Mouse (Mus musculus) megakaryocyte, embryonic 14.5 days (primary cell): ENCODE data around the gene Ptger1. TPM values are rescaled to one million over a fixed set of nuclear protein-coding genes. Genes with fewer than 3 reads are reported as not detected.

Experiments used
- H3K27me3 ChIP-seq: replicated peaks from 2 replicates; pipeline ENCODE3; 2012; ENCODE audit warnings: inconsistent platforms
- H3K36me3 ChIP-seq: replicated peaks from 2 replicates; pipeline ENCODE3; 2012; ENCODE audit warnings: low read length, inconsistent platforms, mixed read lengths
- H3K4me1 ChIP-seq: 2 replicates; pipeline ENCODE4 v1.6.1; 2012; ENCODE audit warnings: inconsistent platforms
- H3K4me3 ChIP-seq: replicated peaks from 2 replicates; pipeline ENCODE3; 2012; ENCODE audit warnings: moderate library complexity, mild to moderate bottlenecking, inconsistent platforms
- H3K9me3 ChIP-seq: 2 replicates; pipeline ENCODE4 v1.6.1; 2012; ENCODE audit warnings: inconsistent platforms
- FLI1 ChIP-seq: IDR thresholded peaks from 2 replicates; pipeline ENCODE4 v1.6.1; 2012; ENCODE audit warnings: low read length, inconsistent platforms, mixed read lengths
- GATA1 ChIP-seq: IDR thresholded peaks from 3 replicates; pipeline ENCODE4 v1.6.1; 2012; ENCODE audit warnings: mixed read lengths, low read length, inconsistent platforms, borderline replicate concordance
- polyA plus RNA-seq: library from polyadenylated mRNA; stranded (reverse); fragments of >175 nt; gene quantifications from 2 replicates; pipeline ENCODE4 v1.2.3, GENCODE M21; 2012; ENCODE audit warnings: low replicate concordance; ENCODE audit not compliant: insufficient read depth

The Ptger1 gene
- polyA plus RNA-seq, 1 experiment, result 0.73 TPM

- no peak overlapping the region for H3K4me3 ChIP-seq
- H3K9me3 ChIP-seq, result 0 out of 2 replicates have a peak, but pooled peaks cover 7% of the 10 kb centered on the region
- peaks cover 35% of the 10 kb centered on the region for H3K4me1 ChIP-seq
- no peak for TF ChIP-seq GATA1
- TF ChIP-seq FLI1, result no peak
- no peaks in the 10 kb centered on the region for H3K27me3 ChIP-seq
- peaks cover 99% of the 10 kb centered on the region for H3K36me3 ChIP-seq
Observed at GRCm38 (mm10) chr8:83668010-83668916, 1.8 kb downstream of the Ptger1 start.

GRCm38 (mm10) chr8:83669013-83669412 lies 2.5 kb downstream of the Ptger1 start:
- 0 out of 2 replicates have a peak, but pooled peaks cover 7% of the 10 kb centered on the region for H3K9me3 ChIP-seq
- peaks cover 35% of the 10 kb centered on the region for H3K4me1 ChIP-seq
- no peaks in the 10 kb centered on the region for H3K27me3 ChIP-seq
- TF ChIP-seq GATA1, result no peak
- TF ChIP-seq FLI1, result no peak
- no peak overlapping the region for H3K4me3 ChIP-seq
- peaks cover 99% of the 10 kb centered on the region for H3K36me3 ChIP-seq

GRCm38 (mm10) chr8:83672936-83673335 lies 6.5 kb downstream of the Ptger1 start:
- TF ChIP-seq GATA1, result no peak
- no peak for TF ChIP-seq FLI1
- H3K27me3 ChIP-seq, result no peaks in the 10 kb centered on the region
- H3K4me3 ChIP-seq, result no peak overlapping the region
- peaks cover 100% of the 10 kb centered on the region for H3K36me3 ChIP-seq
- peaks cover 9% of the 10 kb centered on the region; the same call in 1 of the 2 replicates for H3K4me1 ChIP-seq
- 0 out of 2 replicates have a peak, but pooled peaks cover 7% of the 10 kb centered on the region for H3K9me3 ChIP-seq

GRCm38 (mm10) chr8:83674497-83674896 lies 8.0 kb downstream of the Ptger1 start:
- Histone ChIP-seq H3K27me3 (no peaks in the 10 kb centered on the region), H3K36me3 (peaks cover 100% of the 10 kb centered on the region), H3K4me3 (no peak overlapping the region), H3K9me3 (no peaks in the 10 kb centered on the region), H3K4me1 (peaks cover 9% of the 10 kb centered on the region; the same call in 1 of the 2 replicates)
- no peak for TF ChIP-seq GATA1

GRCm38 (mm10) chr8:83679866-83680265 lies 13.4 kb downstream of the Ptger1 start:
- Histone ChIP-seq H3K4me3 (no peak overlapping the region), H3K36me3 (peaks cover 100% of the 10 kb centered on the region)
- TF ChIP-seq GATA1, result no peak
- TF ChIP-seq FLI1, result no peak

GRCm38 (mm10) chr8:83680603-83681002 lies 14.1 kb downstream of the Ptger1 start:
- peaks cover 24% of the 10 kb centered on the region for H3K4me1 ChIP-seq
- H3K4me3 ChIP-seq, result no peak overlapping the region
- TF ChIP-seq FLI1 (no peak), GATA1 (no peak)
- no peaks in the 10 kb centered on the region for H3K27me3 ChIP-seq
- peaks cover 100% of the 10 kb centered on the region for H3K36me3 ChIP-seq
- H3K9me3 ChIP-seq, result no peaks in the 10 kb centered on the region

More at GRCm38 (mm10) chr8:83679866-83680265, 13.4 kb downstream of the Ptger1 start:
- H3K9me3 ChIP-seq, result no peaks in the 10 kb centered on the region
- H3K27me3 ChIP-seq, result no peaks in the 10 kb centered on the region
- H3K4me1 ChIP-seq, result peaks cover 21% of the 10 kb centered on the region

- Histone ChIP-seq H3K4me1 (peaks cover 29% of the 10 kb centered on the region), H3K27me3 (no peaks in the 10 kb centered on the region), H3K9me3 (no peaks in the 10 kb centered on the region), H3K4me3 (no peak overlapping the region), H3K36me3 (peaks cover 100% of the 10 kb centered on the region)
- TF ChIP-seq FLI1, result no peak
- TF ChIP-seq GATA1, result no peak
Observed at GRCm38 (mm10) chr8:83681099-83681498, 14.6 kb downstream of the Ptger1 start.

- H3K4me1 ChIP-seq, result peaks cover 35% of the 10 kb centered on the region
- peaks cover 95% of the 10 kb centered on the region for H3K36me3 ChIP-seq
- no peaks in the 10 kb centered on the region for H3K27me3 ChIP-seq
- H3K4me3 ChIP-seq, result no peak overlapping the region
- no peak for TF ChIP-seq FLI1
- no peaks in the 10 kb centered on the region for H3K9me3 ChIP-seq
Observed at GRCm38 (mm10) chr8:83684517-83684916, 18.0 kb downstream of the Ptger1 start.

GRCm38 (mm10) chr8:83689264-83689663 lies 22.8 kb downstream of the Ptger1 start:
- TF ChIP-seq GATA1 (no peak), FLI1 (no peak)

GRCm38 (mm10) chr8:83693609-83694236 lies 27.2 kb downstream of the Ptger1 start:
- H3K4me1 ChIP-seq, result peaks cover 65% of the 10 kb centered on the region

More at GRCm38 (mm10) chr8:83689264-83689663, 22.8 kb downstream of the Ptger1 start:
- H3K9me3 ChIP-seq, result no peaks in the 10 kb centered on the region
- H3K36me3 ChIP-seq, result peaks cover 85% of the 10 kb centered on the region
- peaks cover 40% of the 10 kb centered on the region for H3K4me1 ChIP-seq
- H3K27me3 ChIP-seq, result no peaks in the 10 kb centered on the region
- no peak overlapping the region for H3K4me3 ChIP-seq

More at GRCm38 (mm10) chr8:83693609-83694236, 27.2 kb downstream of the Ptger1 start:
- H3K9me3 ChIP-seq, result no peaks in the 10 kb centered on the region
- TF ChIP-seq FLI1 (no peak), GATA1 (no peak)
- H3K4me3 ChIP-seq, result peak overlapping the region; percentile 90
- H3K27me3 ChIP-seq, result no peaks in the 10 kb centered on the region
- peaks cover 48% of the 10 kb centered on the region for H3K36me3 ChIP-seq
